Mouse (Mus musculus) myocyte (in vitro differentiated cells): ENCODE measurements at regions not wholly inside any gene's neighbourhood (a gene's known extent, or its start where the extent isn't known, plus 50 kb on each side); places are given as distances from the start of the nearest gene placed in this dataset.

Source experiments
- H3K27me3 ChIP-seq: one replicate; pipeline ENCODE4 v1.6.1; 2011; ENCODE audit not compliant: control insufficient read depth, insufficient read depth, insufficient read length
- H3K36me3 ChIP-seq: one replicate; pipeline ENCODE4 v1.6.1; 2011; ENCODE audit not compliant: control insufficient read depth, insufficient read depth
- H3K4me2 ChIP-seq: one replicate; pipeline ENCODE4 v1.6.1; 2011; ENCODE audit warnings: low read depth, control low read depth
- H3K4me3 ChIP-seq: one replicate; pipeline ENCODE4 v1.5.1; 2011; ENCODE audit warnings: mild to moderate bottlenecking, control low read depth, moderate library complexity
- H3K79me2 ChIP-seq: one replicate; pipeline ENCODE4 v1.6.1; 2011; ENCODE audit not compliant: control insufficient read depth, insufficient read depth
- H3ac ChIP-seq: one replicate; pipeline ENCODE4 v1.6.1; 2011; ENCODE audit not compliant: control insufficient read depth, insufficient read length
- MAX ChIP-seq: IDR thresholded peaks from one replicate; pipeline ENCODE4 v1.6.1; 2011; ENCODE audit warnings: low read depth, mild to moderate bottlenecking, control low read depth
- POLR2A ChIP-seq: IDR thresholded peaks from one replicate; pipeline ENCODE4 v1.6.1; 2011; ENCODE audit warnings: low read depth, mild to moderate bottlenecking, control low read depth, moderate library complexity; ENCODE audit not compliant: insufficient read length

DNA sequence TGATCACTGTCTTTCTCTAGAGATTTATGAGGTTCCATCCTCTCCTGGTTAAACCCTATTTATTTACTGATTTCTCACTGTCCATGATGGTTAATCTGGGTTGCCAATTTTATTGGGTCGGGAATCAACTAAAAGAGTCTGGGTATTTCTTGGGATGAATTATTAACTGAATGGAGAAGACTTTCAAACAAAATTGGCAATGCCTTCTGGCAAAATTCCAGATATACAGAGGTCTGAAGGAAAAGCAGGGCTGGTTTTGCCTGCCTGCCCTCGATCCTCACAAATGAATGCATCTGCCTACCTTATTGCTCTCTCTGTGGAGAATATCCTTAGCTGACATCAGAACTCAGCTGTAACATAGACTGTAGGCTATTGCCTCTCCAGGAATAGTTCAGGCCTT, 54.9 kb upstream of the Rai2 start:
- H3K36me3 ChIP-seq, result no peaks in the 10 kb centered on the region
- no peak overlapping the region for H3K4me3 ChIP-seq
- no peaks in the 10 kb centered on the region for H3K79me2 ChIP-seq
- no peak overlapping the region for H3ac ChIP-seq
- no peak overlapping the region for H3K4me2 ChIP-seq
- TF ChIP-seq POLR2A, result no peak
- no peak for TF ChIP-seq MAX
- no peaks in the 10 kb centered on the region for H3K27me3 ChIP-seq
